8 mouse cellular contexts compared by ENCODE assay signal in genomic region chr8:46738601-46739000, GRCm38 (mm10). TPM values are rescaled to one million over a fixed set of nuclear protein-coding genes. Genes with fewer than 3 reads are reported as not detected.
DNase-seq lines count a peak whose midpoint lies in the region; ATAC-seq and TF ChIP-seq lines count a peak whose summit lies in the region.

No protein-coding gene starts in this region.

- no peak for DNase-seq in lung, embryonic 14.5 days
- no peak for DNase-seq in lung, adult 18-20 months
- no peak for DNase-seq in gastrocnemius, postnatal 14 days
- no peak for DNase-seq in right cerebral cortex, adult 18-20 months

- H3K27me3 ChIP-seq in lung, embryonic 14.5 days (ENCODE audit: insufficient read depth, low read length), result no peaks in the 10 kb centered on the region
- H3K27me3 ChIP-seq in embryonic facial prominence, embryonic 15.5 days, result no peaks in the 10 kb centered on the region
- H3K27me3 ChIP-seq in intestine, postnatal 0 days (replicated peaks; ENCODE audit: control insufficient read depth, insufficient read depth, low read length), result no peaks in the 10 kb centered on the region
- H3K27me3 ChIP-seq in neural tube, embryonic 14.5 days (ENCODE audit: control insufficient read depth, insufficient read depth, low read length), result no peaks in the 10 kb centered on the region

- peaks cover 13% of the 10 kb centered on the region; the same call in 1 of the 2 replicates for H3K4me1 ChIP-seq in lung, embryonic 14.5 days (ENCODE audit: insufficient read depth)
- peaks cover 20% of the 10 kb centered on the region for H3K4me1 ChIP-seq in embryonic facial prominence, embryonic 15.5 days
- H3K4me1 ChIP-seq in intestine, postnatal 0 days (replicated peaks; ENCODE audit: control insufficient read depth, insufficient read depth, low read length), result peaks cover 7% of the 10 kb centered on the region; the same call in 1 of the 2 replicates
- peaks cover 5% of the 10 kb centered on the region for H3K4me1 ChIP-seq in neural tube, embryonic 14.5 days (ENCODE audit: control insufficient read depth, insufficient read depth, low read length)

- H3K9ac ChIP-seq in lung, embryonic 14.5 days, result peak overlapping the region; percentile 72; the same call in 1 of the 2 replicates
- H3K9ac ChIP-seq in embryonic facial prominence, embryonic 15.5 days, result no peak overlapping the region
- peak overlapping the region; percentile 99 for H3K9ac ChIP-seq in intestine, postnatal 0 days (ENCODE audit: low read depth, low read length)
- no peak overlapping the region for H3K9ac ChIP-seq in neural tube, embryonic 14.5 days (replicated peaks; ENCODE audit: low read depth, low read length)

- no peak for ATAC-seq in lung, embryonic 14.5 days (ENCODE audit: insufficient read depth)
- no peak for ATAC-seq in embryonic facial prominence, embryonic 15.5 days (ENCODE audit: insufficient number of reproducible peaks, low FRiP score, low TSS enrichment, low read depth)
- no peak for ATAC-seq in intestine, postnatal 0 days
- ATAC-seq in neural tube, embryonic 14.5 days (ENCODE audit: low read depth), result no peak
- ATAC-seq in megakaryocyte-erythroid progenitor cell, adult 5-6 weeks (replicated peaks; ENCODE audit: low FRiP score, low TSS enrichment, poor library complexity, severe bottlenecking), result no peak

- 44% methylated on average over 5 of the region's 5 CpGs for WGBS in lung, embryonic 14.5 days
- WGBS in embryonic facial prominence, embryonic 15.5 days, result 28% methylated on average over 5 of the region's 5 CpGs
- 37% methylated on average over 5 of the region's 5 CpGs for WGBS in intestine, postnatal 0 days
- 26% methylated on average over 5 of the region's 5 CpGs for WGBS in neural tube, embryonic 14.5 days

- intact Hi-C loops in gastrocnemius, postnatal 14 days (cut with DNase I; ENCODE audit: low total_unique reads), result no loop called here

- H3K27ac ChIP-seq in lung, embryonic 14.5 days (ENCODE audit: low read depth), result peak overlapping the region; percentile 92; the same call in 1 of the 2 replicates
- peak overlapping the region; percentile 95 for H3K27ac ChIP-seq in embryonic facial prominence, embryonic 15.5 days (replicated peaks)
- peak overlapping the region; percentile 83; the same call in 1 of the 2 replicates for H3K27ac ChIP-seq in intestine, postnatal 0 days (ENCODE audit: low read depth, low read length)
- no peak overlapping the region for H3K27ac ChIP-seq in neural tube, embryonic 14.5 days (ENCODE audit: low read depth, low read length)

- no peaks in the 10 kb centered on the region; the same call in 1 of the 2 replicates for H3K9me3 ChIP-seq in lung, embryonic 14.5 days (ENCODE audit: low read depth, low read length)
- H3K9me3 ChIP-seq in embryonic facial prominence, embryonic 15.5 days (replicated peaks), result no peaks in the 10 kb centered on the region; the same call in 1 of the 2 replicates
- no peaks in the 10 kb centered on the region for H3K9me3 ChIP-seq in intestine, postnatal 0 days (ENCODE audit: control insufficient read depth)
- H3K9me3 ChIP-seq in neural tube, embryonic 14.5 days (ENCODE audit: control insufficient read depth, low read length), result no peaks in the 10 kb centered on the region

- peak overlapping the region; percentile 94 for H3K4me3 ChIP-seq in lung, embryonic 14.5 days (ENCODE audit: low read depth, low read length)
- H3K4me3 ChIP-seq in embryonic facial prominence, embryonic 15.5 days (replicated peaks), result peak overlapping the region; percentile 90
- H3K4me3 ChIP-seq in intestine, postnatal 0 days (ENCODE audit: low read depth, low read length), result peak overlapping the region; percentile 94
- peak overlapping the region; percentile 86 for H3K4me3 ChIP-seq in neural tube, embryonic 14.5 days (ENCODE audit: low read depth, low read length)

- H3K4me2 ChIP-seq in lung, embryonic 14.5 days, result peak overlapping the region; percentile 83
- H3K4me2 ChIP-seq in embryonic facial prominence, embryonic 15.5 days (replicated peaks), result peak overlapping the region; percentile 60
- peak overlapping the region; percentile 76 for H3K4me2 ChIP-seq in intestine, postnatal 0 days (replicated peaks; ENCODE audit: low read depth)
- H3K4me2 ChIP-seq in neural tube, embryonic 14.5 days (ENCODE audit: low read depth, low read length), result peak overlapping the region; percentile 84

- no peaks in the 10 kb centered on the region for H3K36me3 ChIP-seq in lung, embryonic 14.5 days (ENCODE audit: insufficient read depth)
- no peaks in the 10 kb centered on the region for H3K36me3 ChIP-seq in embryonic facial prominence, embryonic 15.5 days
- no peaks in the 10 kb centered on the region for H3K36me3 ChIP-seq in intestine, postnatal 0 days (ENCODE audit: control insufficient read depth, insufficient read depth)
- H3K36me3 ChIP-seq in neural tube, embryonic 14.5 days (ENCODE audit: control insufficient read depth, insufficient read depth, low read length), result no peaks in the 10 kb centered on the region

- TF ChIP-seq CTCF in lung, embryonic 14.5 days (IDR thresholded peaks at IDR 0.05; ENCODE audit: low read depth), result no peak
- no peak for TF ChIP-seq CTCF in intestine, postnatal 0 days (IDR thresholded peaks at IDR 0.05; ENCODE audit: low read depth)

RNA-seq across cellular contexts. Expression of gene Irf2, which starts 0.9 kb away (rescaled TPM):
- polyA plus RNA-seq in lung, embryonic 14.5 days (2014; fragmentation: Nextera tagmentation; extraction: Ambion mirVana), result 16.8 and 23.7 TPM in 2 replicates
- polyA plus RNA-seq in embryonic facial prominence, embryonic 15.5 days (2015; fragmentation: Nextera tagmentation; extraction: Ambion mirVana), result 19.7 and 21.0 TPM in 2 replicates
- 43.3 and 46.2 TPM in 2 replicates for polyA plus RNA-seq in intestine, postnatal 0 days (2015; fragmentation: Nextera tagmentation; extraction: Ambion mirVana)
- polyA plus RNA-seq in neural tube, embryonic 14.5 days (2014; fragmentation: Nextera tagmentation; extraction: Ambion mirVana), result 8.9 and 10.6 TPM in 2 replicates
- total RNA-seq in gastrocnemius, postnatal 14 days (2021), result 10 to 100 TPM; 25.4 to 26.2 TPM
- total RNA-seq in megakaryocyte-erythroid progenitor cell, adult 5-6 weeks (2014; fragmentation: Nextera tagmentation), result 55.0 and 76.9 TPM in 2 replicates
- total RNA-seq in megakaryocyte-erythroid progenitor cell, adult 5-6 weeks (2017), result 17.2 and 26.2 TPM in 2 replicates

Comparison
In these comparisons a context has a peak if more than half of its experiments do, and no peak if none do; other contexts are left out.
1. H3K9ac ChIP-seq: peak in lung, embryonic 14.5 days (single experiment) and intestine, postnatal 0 days (single experiment); none in embryonic facial prominence, embryonic 15.5 days (single experiment) and neural tube, embryonic 14.5 days (single experiment).
2. Peak in every context shown above with its lines, with median percentiles within 50 percentile points of each other: H3K4me2 ChIP-seq and H3K4me3 ChIP-seq.